Mouse (Mus musculus): ENCODE results near the gene Adamtsl1.

GRCm38 (mm10) chr4:85486316-85486946, 27.5 kb upstream of the Adamtsl1 start:
- TF ChIP-seq CTCF (IDR thresholded peaks at IDR 0.05; ENCODE audit: borderline replicate concordance, control insufficient read depth, extremely low read depth, insufficient read depth, low read length, poor library complexity) = no peak
- no peak for TF ChIP-seq POLR2A (IDR thresholded peaks at IDR 0.05; ENCODE audit: control insufficient read depth, extremely low read depth, insufficient read depth, low read length, poor library complexity)

Measured in thymus, adult 2 months (tissue).